Mouse (Mus musculus) layer of hippocampus, adult 2 months (tissue): Measurements from ENCODE around the gene Slc6a21. TPM values are rescaled to one million over a fixed set of nuclear protein-coding genes. Genes with fewer than 3 reads are reported as not detected.

Experiments
- DNase-seq, 2 experiments: peaks; one replicate each; pipeline ENCODE4 v3.0.0; 2022; ENCODE audit warnings: low spot score in 2 of 2
- H3K27ac ChIP-seq: fragments of 200-600 bp; 2 replicates; pipeline ENCODE4 v1.8.1; 2022
- H3K4me3 ChIP-seq: fragments of 200-600 bp; 2 replicates; pipeline ENCODE4 v1.8.1; 2022; ENCODE audit warnings: mild to moderate bottlenecking
- CTCF ChIP-seq: fragments of 200-600 bp; conservative IDR thresholded peaks from 2 replicates; pipeline ENCODE4 v1.8.1; 2022; ENCODE audit warnings: antibody characterized with exemption, mild to moderate bottlenecking, moderate library complexity
- long read RNA-seq, 2 experiments: library from polyadenylated mRNA; stranded (forward); transcript quantifications; one replicate each; pipeline ENCODE4 v2.0.0; 2021; ENCODE audit warnings: borderline mapping rate in 2 of 2
- total RNA-seq, 2 experiments: library from RNA; stranded (reverse); gene quantifications; 2 replicates each; pipeline ENCODE4 v1.2.3; 2021

Gene Slc6a21
- total RNA-seq, result not detected
- long read RNA-seq, experiment 1, result 0 reads
- long read RNA-seq, experiment 2, result 0 reads

GRCm38 (mm10) chr7:45277136-45277760 is at the start of gene Slc6a21:
Slc6a21 (plus strand) TSS chr7:45277513.
- peak; percentile 44 to 80 for DNase-seq
- peak; percentile 93 for TF ChIP-seq CTCF
- Histone ChIP-seq H3K27ac (no peak within 1 kb of the TSS), H3K4me3 (peak within 1 kb of the TSS; percentile 56)

DNA sequence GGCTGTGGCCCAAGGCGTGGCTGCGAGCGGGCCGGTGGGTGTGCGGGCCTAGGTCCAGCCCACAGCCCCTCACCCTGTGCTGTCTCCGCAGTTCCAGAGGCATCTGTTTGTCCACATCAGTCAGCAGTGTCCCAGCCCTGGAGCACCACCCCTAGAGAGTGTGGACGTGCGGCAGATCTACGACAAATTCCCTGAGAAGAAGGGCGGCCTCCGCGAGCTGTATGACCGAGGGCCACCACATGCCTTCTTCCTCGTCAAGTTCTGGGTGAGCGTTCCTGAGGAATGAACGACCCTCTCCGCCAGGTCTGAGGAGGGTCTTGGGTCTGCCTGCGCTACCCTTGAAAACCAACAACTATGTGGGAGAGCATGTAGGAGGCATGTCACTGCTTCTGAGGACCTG is 48.8 kb upstream of the Slc6a21 start:
- H3K4me3 ChIP-seq, result no peak overlapping the region
- H3K27ac ChIP-seq, result no peak overlapping the region
- DNase-seq, result no peak
- TF ChIP-seq CTCF, result no peak

- DNase-seq, result no peak
- TF ChIP-seq CTCF, result no peak
- H3K27ac ChIP-seq, result no peak overlapping the region
- H3K4me3 ChIP-seq, result no peak overlapping the region
Observed at GRCm38 (mm10) chr7:45229046-45229445, 48.3 kb upstream of the Slc6a21 start.

DNA sequence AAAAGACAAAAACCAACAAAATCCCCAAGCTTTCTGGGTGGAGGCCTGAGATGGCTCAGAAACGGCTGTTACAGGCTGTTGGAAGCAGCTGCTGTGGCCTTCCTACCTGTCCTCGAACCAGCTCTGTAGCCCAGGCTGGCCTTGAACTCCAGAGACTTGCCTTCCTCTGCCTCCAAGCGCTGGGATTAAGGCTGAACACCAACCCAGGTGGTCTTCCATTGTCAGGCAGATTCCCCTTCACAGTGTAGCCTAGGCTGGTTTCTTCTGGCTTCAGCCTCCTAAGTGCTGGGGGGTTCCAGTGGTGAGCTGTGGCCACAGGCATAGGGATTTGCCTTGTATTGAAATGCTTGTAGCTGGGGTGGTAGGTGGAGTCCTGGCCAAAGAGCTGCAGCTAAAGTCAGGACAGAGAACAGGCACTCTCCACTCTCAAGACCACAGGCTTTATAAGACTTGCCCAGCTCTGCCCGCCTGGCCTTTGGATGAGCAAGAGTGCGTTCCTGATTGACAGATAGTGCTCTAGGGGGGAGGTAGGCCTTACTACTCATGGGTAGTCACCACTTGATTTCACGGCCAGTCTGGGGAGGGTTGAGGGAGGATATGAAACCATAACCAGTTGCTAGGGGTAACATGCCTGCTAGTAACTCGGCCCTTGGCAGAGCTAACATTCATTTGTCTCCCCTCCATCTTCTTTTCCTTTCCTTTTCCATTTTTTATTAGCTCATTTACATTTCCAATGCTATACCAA is 47.7 kb upstream of the Slc6a21 start:
- H3K4me3 ChIP-seq, result no peak overlapping the region
- no peak for TF ChIP-seq CTCF
- DNase-seq, result no peak
- no peak overlapping the region for H3K27ac ChIP-seq

DNA sequence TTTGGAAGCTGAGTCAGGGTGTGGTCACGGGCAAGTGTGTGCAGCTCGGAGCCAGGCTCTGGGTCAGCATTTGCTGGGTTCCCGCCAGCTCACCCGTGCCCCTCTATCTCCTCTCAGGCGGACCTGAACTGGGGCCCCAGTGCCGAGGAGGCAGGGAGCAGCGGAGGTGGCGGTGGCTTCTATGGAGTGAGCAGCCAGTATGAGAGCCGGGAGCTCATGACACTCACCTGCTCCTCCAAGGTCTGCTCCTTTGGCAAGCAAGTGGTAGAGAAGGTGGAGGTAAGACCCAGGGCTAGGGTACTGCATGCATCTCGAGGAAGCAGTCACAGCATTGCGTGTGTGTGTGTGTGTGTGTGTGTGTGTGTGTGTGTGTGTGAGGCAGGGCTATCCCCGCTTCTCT is 46.1 kb upstream of the Slc6a21 start:
- H3K27ac ChIP-seq, result no peak overlapping the region

DNA sequence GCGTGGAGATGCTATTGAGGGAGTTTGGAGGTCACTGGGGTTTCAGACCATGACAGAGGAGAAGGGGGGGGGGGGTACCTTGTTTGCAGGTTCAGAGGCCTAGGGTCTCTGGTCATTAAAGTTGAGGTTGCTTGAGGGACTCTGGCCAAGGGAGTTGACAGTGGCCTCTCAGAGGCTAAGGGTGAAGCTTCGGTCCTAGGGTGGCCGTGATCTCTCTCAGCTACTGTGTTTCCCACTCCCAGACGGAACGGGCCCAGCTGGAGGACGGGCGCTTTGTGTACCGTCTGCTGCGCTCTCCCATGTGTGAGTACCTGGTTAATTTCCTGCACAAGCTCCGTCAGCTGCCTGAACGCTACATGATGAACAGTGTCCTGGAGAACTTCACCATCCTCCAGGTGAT is 45.4 kb upstream of the Slc6a21 start:
- no peak for DNase-seq
- Histone ChIP-seq H3K4me3 (no peak overlapping the region), H3K27ac (no peak overlapping the region)
- no peak for TF ChIP-seq CTCF

More for the DNA sequence above, 46.1 kb upstream of the Slc6a21 start:
- no peak overlapping the region for H3K4me3 ChIP-seq
- no peak for DNase-seq
- no peak for TF ChIP-seq CTCF

- H3K27ac ChIP-seq, result peak overlapping the region; percentile 92
Observed at GRCm38 (mm10) chr7:45232716-45233465, 44.4 kb upstream of the Slc6a21 start.

GRCm38 (mm10) chr7:45233580-45234332 is 43.6 kb upstream of the Slc6a21 start:
- TF ChIP-seq CTCF, result no peak
- H3K4me3 ChIP-seq, result peak overlapping the region; percentile 37
- H3K27ac ChIP-seq, result peak overlapping the region; percentile 92
- peak; percentile 75 to 83 for DNase-seq

More at GRCm38 (mm10) chr7:45232716-45233465, 44.4 kb upstream of the Slc6a21 start:
- H3K4me3 ChIP-seq, result no peak overlapping the region
- no peak for TF ChIP-seq CTCF
- peak in 1 of 2 experiments; percentile 24 for DNase-seq

DNA sequence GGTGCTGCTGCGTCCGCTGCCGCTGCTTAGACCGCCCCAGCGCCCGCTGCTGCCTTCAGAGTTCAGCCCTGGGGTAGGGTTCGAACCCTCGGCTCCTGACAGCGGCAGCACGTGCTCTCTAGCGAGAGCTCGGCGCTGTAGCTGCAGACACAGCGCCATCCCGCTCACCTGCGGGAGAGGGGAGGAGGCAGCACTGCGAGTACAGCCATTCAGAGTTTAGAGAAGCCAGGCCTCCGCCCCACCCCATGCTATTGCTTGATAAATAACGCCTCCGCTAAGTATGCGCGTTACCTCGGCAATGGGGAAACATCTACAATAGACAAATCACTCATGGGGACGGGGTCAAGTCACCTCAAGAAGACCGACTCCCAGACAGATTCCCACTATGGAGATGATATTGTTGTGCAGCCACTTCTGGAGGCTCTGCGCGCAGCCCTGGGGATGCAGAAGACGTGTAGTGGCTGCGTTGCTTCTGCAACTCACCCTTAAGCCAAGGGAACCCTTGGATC is 42.9 kb upstream of the Slc6a21 start:
- Histone ChIP-seq H3K27ac (peak overlapping the region; percentile 92), H3K4me3 (peak overlapping the region; percentile 37)
- no peak for TF ChIP-seq CTCF
- DNase-seq, result peak in 1 of 2 experiments; percentile 25

DNA sequence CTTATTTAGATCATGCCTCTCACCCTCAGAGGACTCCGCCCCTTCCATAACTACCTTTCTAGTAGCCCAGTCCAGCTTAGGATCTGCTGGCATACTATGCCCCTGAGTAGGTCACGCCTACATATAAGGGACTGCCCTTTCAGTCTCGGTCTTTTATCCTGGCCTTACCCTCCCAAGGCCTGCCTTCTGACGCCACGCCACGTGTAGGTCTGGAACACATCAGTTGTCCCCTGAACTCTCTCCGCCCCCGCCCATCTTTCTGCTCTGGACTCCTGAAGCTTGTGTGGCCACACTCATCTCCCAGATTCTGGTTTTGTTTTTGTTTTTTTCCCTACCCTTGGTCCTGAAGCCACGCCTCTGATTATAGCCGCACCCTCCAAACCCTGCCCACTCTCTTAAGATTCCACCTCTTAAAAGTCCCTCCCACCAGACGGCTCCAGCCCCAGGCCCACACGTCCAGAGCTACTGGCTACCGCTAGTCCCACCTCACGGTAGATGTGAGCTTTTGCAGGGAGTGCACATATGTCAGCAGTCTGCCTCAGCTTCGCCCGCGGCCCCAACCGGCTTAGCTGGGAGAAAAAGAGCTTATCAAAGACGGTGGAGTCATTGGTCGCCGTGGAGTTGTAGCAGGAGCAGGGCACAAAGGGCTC is 42.3 kb upstream of the Slc6a21 start:
- no peak for DNase-seq
- Histone ChIP-seq H3K4me3 (peak overlapping the region; percentile 2; the same call in 1 of the 2 replicates), H3K27ac (peak overlapping the region; percentile 92)
- TF ChIP-seq CTCF, result no peak

DNA sequence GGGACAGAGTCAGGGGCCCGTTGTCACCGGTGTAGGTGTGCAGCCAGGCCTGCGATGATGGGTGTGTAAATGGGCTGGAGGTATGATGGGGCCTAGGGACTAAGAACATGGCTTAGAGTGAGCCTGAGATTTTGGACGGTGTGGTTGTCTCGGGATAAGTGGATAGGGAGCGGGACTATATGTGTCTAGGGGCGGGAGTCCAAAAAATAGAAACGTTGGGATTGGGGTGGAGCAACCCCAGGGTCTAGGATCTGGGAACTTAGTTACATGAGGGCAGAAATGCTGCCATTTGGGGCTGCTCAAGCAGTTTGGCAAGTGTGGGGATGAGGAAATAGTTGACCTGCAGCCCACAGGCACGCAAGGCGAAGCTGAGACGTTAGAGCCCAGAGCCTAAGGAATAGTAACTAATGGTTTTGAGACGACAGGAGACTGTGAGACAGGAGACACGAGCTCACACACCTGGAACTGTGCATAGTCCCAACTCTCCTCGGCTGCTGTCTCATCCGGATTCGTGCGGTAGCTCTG is 41.6 kb upstream of the Slc6a21 start:
- no peak for TF ChIP-seq CTCF
- no peak overlapping the region; the same call in 1 of the 2 replicates for H3K4me3 ChIP-seq
- no peak for DNase-seq
- peak overlapping the region; percentile 92 for H3K27ac ChIP-seq
